Mouse (Mus musculus): ENCODE results near the gene Platr17. TPM values are rescaled to one million over a fixed set of nuclear protein-coding genes. Genes with fewer than 3 reads are reported as not detected.
A peak's percentile ranks its signal among the peaks of the same experiment; 100 is the strongest.
"Not testable (repeated sequence)": the region's sequence is repeated elsewhere in the genome, so short reads cannot be mapped to it uniquely, and the experiment has no call there.

The Platr17 gene
- polyA plus RNA-seq, 1 experiment: 0.38 TPM

GRCm38 (mm10) chr17:33940206-33940805 is 35.4 kb downstream of the Platr17 start, which contains the start of the genes Pfdn6 and Wdr46:
TSS of gene Pfdn6 (minus strand) at chr17:33940343.
TSS of gene Wdr46 (plus strand) at chr17:33940660.
- no peak for TF ChIP-seq POLR2A (IDR thresholded peaks at IDR 0.05; ENCODE audit: borderline replicate concordance, extremely low read depth, insufficient read depth, insufficient read length, poor library complexity, severe bottlenecking)
- TF ChIP-seq CTCF (IDR thresholded peaks at IDR 0.05; ENCODE audit: borderline replicate concordance, extremely low read depth, insufficient read depth, insufficient read length): no peak
- peak; percentile 98 for DNase-seq (ENCODE audit: low read depth)

- DNase-seq (ENCODE audit: low read depth): no peak
- TF ChIP-seq CTCF (IDR thresholded peaks at IDR 0.05; ENCODE audit: borderline replicate concordance, extremely low read depth, insufficient read depth, insufficient read length): no peak
- no peak for TF ChIP-seq POLR2A (IDR thresholded peaks at IDR 0.05; ENCODE audit: borderline replicate concordance, extremely low read depth, insufficient read depth, insufficient read length, poor library complexity, severe bottlenecking)
These were observed 36.0 kb downstream of the Platr17 start for GRCm38 (mm10) chr17:33940981-33941380.

GRCm38 (mm10) chr17:33941381-33941780 is 36.4 kb downstream of the Platr17 start:
- no peak for DNase-seq (ENCODE audit: low read depth)
- TF ChIP-seq POLR2A (IDR thresholded peaks at IDR 0.05; ENCODE audit: borderline replicate concordance, extremely low read depth, insufficient read depth, insufficient read length, poor library complexity, severe bottlenecking) (no peak), CTCF (IDR thresholded peaks at IDR 0.05; ENCODE audit: borderline replicate concordance, extremely low read depth, insufficient read depth, insufficient read length) (no peak)

GRCm38 (mm10) chr17:33943454-33943853 is 38.5 kb downstream of the Platr17 start:
- TF ChIP-seq POLR2A (IDR thresholded peaks at IDR 0.05; ENCODE audit: borderline replicate concordance, extremely low read depth, insufficient read depth, insufficient read length, poor library complexity, severe bottlenecking): no peak
- TF ChIP-seq CTCF (IDR thresholded peaks at IDR 0.05; ENCODE audit: borderline replicate concordance, extremely low read depth, insufficient read depth, insufficient read length): no peak
- no peak for DNase-seq (ENCODE audit: low read depth)

- DNase-seq (ENCODE audit: low read depth): no peak
- TF ChIP-seq CTCF (IDR thresholded peaks at IDR 0.05; ENCODE audit: borderline replicate concordance, extremely low read depth, insufficient read depth, insufficient read length): no peak
- no peak for TF ChIP-seq POLR2A (IDR thresholded peaks at IDR 0.05; ENCODE audit: borderline replicate concordance, extremely low read depth, insufficient read depth, insufficient read length, poor library complexity, severe bottlenecking)
These were observed 42.6 kb downstream of the Platr17 start for GRCm38 (mm10) chr17:33947430-33948089.

- TF ChIP-seq POLR2A (IDR thresholded peaks at IDR 0.05; ENCODE audit: borderline replicate concordance, extremely low read depth, insufficient read depth, insufficient read length, poor library complexity, severe bottlenecking) (no peak), CTCF (IDR thresholded peaks at IDR 0.05; ENCODE audit: borderline replicate concordance, extremely low read depth, insufficient read depth, insufficient read length) (no peak)
- DNase-seq (ENCODE audit: low read depth): no peak
These were observed 43.4 kb downstream of the Platr17 start for GRCm38 (mm10) chr17:33948090-33948904.

- TF ChIP-seq CTCF (IDR thresholded peaks at IDR 0.05; ENCODE audit: borderline replicate concordance, extremely low read depth, insufficient read depth, insufficient read length): no peak
- TF ChIP-seq POLR2A (IDR thresholded peaks at IDR 0.05; ENCODE audit: borderline replicate concordance, extremely low read depth, insufficient read depth, insufficient read length, poor library complexity, severe bottlenecking): no peak
- no peak for DNase-seq (ENCODE audit: low read depth)
These were observed 44.1 kb downstream of the Platr17 start for GRCm38 (mm10) chr17:33948905-33949537.

GRCm38 (mm10) chr17:33950131-33950625 is 45.2 kb downstream of the Platr17 start:
- no peak for DNase-seq (ENCODE audit: low read depth)
- TF ChIP-seq POLR2A (IDR thresholded peaks at IDR 0.05; ENCODE audit: borderline replicate concordance, extremely low read depth, insufficient read depth, insufficient read length, poor library complexity, severe bottlenecking): no peak
- TF ChIP-seq CTCF (IDR thresholded peaks at IDR 0.05; ENCODE audit: borderline replicate concordance, extremely low read depth, insufficient read depth, insufficient read length): no peak

- TF ChIP-seq CTCF (IDR thresholded peaks at IDR 0.05; ENCODE audit: borderline replicate concordance, extremely low read depth, insufficient read depth, insufficient read length) (no peak), POLR2A (IDR thresholded peaks at IDR 0.05; ENCODE audit: borderline replicate concordance, extremely low read depth, insufficient read depth, insufficient read length, poor library complexity, severe bottlenecking) (peak; percentile 43; the same call in 1 of the 2 replicates)
- peak; percentile 95 for DNase-seq (ENCODE audit: low read depth)
These were observed 46.3 kb downstream of the Platr17 start, which contains the start of gene B3galt4 for GRCm38 (mm10) chr17:33951021-33951946. TSS of gene B3galt4 (minus strand) at chr17:33951488.

- DNase-seq (ENCODE audit: low read depth): not testable (repeated sequence)
These were observed 47.1 kb downstream of the Platr17 start for GRCm38 (mm10) chr17:33952015-33952414.
